Mouse (Mus musculus) ovary, postnatal 36 days (tissue): ENCODE measurements at regions not wholly inside any gene's neighbourhood (a gene's known extent, or its start where the extent isn't known, plus 50 kb on each side); places are given as distances from the start of the nearest gene placed in this dataset.

ENCODE experiments used
- DNase-seq: peaks from one replicate; pipeline ENCODE4 v3.0.0; 2022; ENCODE audit warnings: low spot score, mixed read lengths

DNA sequence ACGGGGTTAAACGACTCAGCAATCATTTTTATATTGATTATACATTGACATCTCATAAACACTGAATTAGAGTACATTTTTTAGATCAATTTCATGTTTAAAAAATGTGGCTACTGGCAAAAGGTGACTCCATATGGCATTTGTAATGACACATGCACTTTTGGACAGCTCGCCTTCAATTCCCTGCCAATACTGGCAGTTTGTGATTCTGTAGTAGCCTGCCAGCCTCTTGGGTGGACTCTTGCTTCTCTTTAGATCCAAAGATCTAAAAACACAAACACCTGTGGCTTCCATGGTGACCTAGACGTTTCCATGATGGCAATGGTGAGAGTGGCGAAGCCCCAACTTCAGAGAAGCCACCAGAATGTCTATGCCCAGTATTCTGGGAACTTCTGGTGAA is 83.1 kb upstream of the Pcdh8 start:
- DNase-seq: no peak

DNA sequence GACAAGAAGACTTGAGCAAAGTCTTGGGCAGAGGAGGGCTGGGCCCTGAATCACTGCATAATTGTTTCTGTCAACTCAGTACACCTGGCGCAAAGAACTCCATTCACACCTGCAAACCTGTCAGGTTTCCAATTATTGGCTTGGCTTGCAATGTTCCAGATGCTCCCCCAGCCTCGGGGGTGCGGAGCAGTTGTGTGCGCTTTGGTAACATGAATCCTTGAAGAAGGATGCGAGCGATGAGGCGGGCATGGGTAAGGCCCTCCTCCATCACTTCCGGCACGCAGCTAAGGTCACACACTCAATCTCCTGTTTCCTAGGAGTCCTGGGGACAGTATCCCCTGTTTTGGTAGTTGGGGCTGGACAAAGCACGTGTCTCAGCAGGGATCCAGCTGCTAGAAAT is 81.6 kb upstream of the Pcdh8 start:
- DNase-seq: no peak

DNA sequence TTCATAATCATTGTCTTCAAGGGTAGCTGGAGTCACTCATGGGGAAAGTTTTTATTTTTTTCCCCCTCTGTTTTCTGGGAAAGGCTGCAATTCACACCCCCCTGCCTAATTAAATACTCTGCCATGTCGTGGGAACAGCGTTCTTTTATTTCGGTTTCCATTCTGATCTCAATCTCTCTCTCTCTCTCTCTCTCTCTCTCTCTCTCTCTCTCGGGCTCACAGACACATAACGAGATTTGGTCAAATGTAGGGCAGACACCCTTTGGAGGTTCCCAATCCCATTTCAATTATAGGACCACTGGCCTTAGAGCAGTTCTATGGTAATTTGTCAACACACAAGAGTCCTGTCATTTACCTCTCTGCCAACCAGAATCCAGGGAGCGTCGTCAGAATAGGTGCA is 80.7 kb upstream of the Pcdh8 start:
- no peak for DNase-seq

DNA sequence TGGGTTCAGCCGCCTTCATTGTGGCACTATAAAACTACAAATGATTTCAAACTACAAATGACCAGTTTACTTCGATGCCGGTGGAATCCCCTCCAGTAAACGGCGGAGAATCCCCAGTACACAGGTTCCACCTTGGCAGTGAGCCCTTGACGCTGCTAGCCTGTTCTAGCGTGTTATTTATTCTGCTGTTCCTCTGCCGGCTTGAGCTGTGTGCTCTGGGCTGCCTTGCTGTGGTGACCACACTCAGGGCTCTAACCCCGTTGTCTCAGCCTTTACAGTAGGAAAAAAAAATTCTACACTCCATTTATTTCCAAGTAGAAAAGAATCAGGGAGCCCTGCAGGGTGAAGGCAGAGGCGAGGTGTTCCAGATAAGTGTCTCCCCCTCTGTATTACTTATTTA is 80.1 kb upstream of the Pcdh8 start:
- no peak for DNase-seq

DNA sequence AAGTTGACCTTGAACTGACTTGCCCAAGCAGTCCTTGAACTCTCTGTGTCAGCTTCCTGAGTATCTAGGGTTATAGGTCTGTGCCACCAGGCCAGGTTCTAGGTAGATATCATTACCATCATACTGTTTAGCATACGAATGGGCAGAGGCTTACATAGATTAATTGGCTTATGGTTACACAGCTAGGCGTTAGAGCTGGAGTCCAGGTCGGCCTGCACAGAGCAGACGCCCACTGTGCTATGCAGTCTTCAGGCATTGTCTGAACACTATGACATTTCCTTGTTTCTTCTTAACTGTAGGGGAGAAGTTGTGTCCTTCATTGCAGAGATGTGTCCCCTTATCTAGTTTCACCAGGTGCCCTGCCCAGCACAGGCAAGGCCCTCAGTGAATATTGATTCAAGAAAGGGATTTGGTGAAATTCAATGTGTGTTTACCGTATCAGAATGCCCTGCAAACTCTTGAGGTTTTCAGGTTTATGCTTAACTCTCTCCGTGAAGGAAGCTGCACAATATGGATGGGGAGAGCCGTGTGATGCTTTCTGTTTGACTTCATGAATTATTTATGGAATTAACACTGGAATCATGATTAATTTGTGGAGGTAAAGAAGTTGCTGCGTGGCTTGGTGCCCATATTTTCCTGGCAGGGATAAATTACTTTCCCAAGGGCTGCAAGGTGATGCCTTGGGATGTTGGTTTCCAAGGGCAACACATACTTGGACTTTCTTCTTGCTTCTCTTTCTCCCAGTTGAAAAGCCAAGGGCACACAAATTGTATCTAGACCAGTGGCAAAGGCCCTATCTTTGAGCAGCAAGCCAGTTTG is 78.7 kb upstream of the Pcdh8 start:
- no peak for DNase-seq

DNA sequence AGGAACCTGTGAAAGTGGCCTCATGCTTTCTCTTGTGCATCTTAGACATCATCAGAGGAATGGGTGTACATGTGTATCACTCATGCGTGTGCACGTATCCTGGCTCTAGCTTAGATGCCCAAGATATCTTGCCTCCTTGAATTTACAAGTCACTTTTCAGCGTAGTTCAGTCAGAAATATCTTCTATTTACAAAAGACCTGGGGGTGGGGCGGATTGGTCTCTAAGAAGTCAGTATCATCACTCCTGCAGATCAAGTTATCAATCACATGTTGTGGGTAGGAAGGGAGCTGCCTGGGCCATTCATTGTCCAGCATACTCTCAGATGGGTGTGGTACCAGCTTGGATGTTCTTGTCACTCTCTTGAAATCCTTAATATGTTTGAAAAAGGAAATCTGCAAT is 77.0 kb upstream of the Pcdh8 start:
- no peak for DNase-seq

DNA sequence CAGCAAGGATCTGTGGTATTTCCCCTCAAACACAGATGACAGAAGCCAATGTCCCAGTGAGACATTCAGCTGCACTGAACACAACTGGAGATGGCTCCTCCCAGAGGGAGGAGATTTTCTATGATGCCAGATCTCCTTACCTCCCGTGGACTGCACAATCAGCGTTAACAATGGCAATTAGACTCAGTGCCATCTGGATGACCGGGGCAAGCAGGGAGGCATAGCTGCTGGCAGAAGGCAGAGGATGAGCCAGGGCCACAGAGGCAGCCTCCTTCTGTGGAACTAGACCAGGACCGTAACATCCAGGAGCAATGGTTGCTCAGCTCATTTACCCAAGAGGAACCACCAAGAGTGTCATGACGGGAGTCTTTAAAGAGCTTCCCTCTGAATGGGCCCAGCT is 73.2 kb upstream of the Pcdh8 start:
- no peak for DNase-seq

DNA sequence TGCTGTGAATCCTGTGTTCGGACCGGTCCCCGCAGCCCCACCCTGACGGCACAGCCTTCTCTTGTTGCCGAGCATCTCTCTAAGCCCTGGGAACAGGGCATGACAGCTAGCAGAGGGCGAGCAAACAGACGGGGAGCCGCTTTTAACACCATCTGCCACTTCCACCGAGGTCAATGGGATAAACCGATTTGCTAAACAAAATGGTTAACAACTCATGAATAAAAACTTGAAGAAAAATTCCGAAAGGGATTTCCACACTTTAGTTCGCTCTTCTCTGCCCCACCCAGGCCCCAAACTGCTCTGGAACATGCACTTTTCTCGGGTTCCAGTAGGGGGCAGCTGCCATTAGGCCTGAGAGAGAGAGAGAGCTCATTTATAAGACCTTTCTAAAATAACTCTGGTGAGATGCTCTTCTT is 72.0 kb upstream of the Pcdh8 start:
- DNase-seq: peak; percentile 13

DNA sequence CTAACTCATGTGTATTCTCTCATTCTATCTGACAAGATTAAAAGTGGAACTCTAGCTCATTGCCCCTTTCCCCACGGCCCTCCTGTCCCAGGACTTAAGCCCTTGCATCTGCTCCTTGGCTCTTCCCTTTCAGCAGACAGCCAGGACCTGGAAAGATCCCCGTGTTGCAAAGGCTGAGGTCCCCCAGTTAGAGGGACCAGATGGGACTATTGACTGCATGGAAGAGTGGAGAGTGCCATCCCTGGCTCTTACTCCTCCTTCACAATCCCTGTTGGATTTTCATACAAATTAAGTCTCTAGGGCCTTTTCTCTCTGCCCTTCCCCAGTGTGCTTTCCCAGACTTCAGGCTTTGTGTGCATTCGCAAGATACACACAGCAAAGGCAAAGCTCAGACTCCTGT is 71.6 kb upstream of the Pcdh8 start:
- no peak for DNase-seq

DNA sequence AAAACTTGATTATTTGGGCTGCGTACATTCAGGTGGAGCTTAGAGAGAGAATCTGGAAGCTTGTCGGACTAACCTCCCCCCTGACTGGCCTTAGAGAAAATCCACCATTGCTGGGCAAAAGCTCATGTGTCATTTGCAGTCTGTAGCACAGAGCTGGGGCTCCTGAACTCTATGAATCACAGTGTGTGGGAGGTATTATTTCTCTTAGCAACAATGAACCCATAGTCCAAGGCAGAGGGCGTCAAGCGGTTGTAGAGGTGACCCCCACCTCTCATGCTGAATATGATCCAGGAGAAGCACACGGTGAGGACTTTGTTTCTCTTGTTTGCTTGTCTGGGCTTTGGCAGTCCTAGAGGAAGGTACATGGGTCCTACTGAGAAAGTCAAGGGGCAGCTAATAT is 66.0 kb upstream of the Pcdh8 start:
- DNase-seq: no peak

DNA sequence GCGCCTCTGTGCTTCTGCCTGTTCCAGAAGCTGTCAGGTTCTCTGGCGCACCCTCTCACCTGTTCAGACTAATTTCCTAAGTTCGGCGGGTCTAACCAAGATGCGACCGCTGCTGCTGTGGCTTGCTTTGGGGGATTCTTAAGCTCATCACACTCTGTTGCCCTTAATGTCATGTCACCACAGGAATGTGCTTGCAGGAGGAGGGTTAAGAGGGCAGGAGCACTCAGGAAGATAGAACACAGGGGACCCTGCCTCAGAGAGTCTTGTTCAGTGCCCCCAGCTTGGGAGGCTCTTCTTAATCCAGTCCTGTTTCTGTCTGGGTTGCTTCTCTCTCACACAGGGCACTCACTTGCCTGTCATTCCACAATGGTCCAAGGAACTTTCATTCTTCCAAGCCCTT is 65.1 kb upstream of the Pcdh8 start:
- DNase-seq: no peak

DNA sequence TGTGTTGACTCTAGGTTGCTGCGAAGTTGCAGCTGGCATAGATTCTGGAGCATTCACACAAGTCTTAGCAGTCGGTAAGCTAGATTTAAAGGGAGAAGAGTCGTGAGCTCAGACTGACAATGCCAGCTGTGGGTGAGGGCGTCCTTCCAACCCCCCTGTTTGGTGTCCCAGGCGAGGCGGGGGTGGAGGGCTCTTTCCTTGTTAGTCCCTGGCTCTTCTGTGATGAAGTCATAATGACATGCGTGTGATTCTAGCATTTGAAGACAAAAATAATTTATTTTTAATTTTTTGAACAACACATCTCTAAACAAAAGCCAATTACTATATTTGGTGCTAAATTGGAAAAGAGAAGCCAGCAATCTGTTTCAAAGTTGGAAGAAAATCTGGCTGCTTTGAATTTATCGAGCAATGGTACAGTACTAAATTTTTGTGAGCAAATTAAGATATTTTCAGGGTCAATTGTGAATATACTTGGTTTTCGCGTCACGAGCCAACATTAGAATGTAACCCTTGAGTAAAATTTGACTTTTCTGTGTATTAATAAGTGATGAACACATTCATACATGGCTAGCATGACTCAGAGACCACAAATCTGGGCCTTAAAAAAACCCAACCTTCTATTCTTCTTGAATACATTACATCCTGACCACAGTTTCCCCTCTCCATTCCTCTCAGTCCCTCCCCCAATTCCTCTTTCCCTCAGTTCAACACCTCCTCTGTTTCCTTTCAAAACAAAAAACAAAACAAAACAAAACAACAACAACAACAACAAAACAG is 53.7 kb upstream of the Pcdh8 start:
- DNase-seq: no peak

DNA sequence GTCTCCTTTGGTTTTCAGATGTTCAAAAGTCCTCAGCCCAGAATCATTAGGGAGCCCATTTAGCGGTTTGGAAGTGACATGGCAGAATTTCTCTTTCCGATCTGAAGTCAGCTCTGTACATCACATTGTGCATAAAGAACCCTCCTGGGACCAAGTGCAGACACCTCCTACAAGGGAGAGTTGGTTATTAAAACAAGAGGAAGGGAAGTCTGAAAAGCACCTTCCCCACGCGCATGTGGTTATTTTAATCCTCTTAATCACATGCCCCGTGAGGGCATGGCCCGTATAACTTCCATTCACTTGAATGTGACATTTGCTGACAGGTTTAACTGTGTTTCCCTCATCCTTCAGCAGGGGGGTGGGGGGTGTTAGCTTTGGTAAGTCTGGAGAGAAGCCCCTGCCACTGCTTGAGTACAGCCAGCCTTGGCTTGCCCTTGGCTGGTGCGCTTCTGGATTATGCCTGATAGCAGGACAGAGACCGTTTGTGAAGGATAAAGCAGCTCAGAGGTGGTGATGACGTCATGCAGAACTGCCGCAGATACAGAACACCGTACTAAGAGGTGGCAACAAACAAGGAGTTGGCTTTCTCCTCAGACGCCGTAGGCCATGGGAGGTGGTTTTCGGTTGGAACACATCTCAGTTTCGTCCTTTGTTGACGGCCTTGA is 51.5 kb upstream of the Pcdh8 start:
- peak; percentile 4 for DNase-seq

DNA sequence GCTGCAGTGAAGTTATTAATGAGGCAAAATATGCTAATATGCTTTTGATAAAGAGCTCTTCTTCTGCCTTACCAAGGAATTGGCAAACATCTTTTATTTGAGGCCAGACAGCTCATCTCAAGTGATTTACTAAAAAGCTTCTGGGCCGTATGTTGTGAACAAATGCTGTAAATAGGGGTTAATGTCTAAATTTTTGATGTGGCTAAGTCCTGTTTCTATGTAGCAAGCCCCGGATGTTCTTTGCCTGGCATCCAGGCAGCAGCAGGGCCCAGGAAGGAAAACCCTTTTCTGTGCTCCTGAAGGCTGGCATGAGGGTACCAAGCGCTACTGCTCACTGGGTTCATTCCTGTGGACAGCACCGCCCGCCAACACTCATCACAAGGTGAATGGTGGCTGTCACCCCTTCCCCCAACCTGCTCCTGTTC is 50.9 kb upstream of the Pcdh8 start:
- DNase-seq: no peak

DNA sequence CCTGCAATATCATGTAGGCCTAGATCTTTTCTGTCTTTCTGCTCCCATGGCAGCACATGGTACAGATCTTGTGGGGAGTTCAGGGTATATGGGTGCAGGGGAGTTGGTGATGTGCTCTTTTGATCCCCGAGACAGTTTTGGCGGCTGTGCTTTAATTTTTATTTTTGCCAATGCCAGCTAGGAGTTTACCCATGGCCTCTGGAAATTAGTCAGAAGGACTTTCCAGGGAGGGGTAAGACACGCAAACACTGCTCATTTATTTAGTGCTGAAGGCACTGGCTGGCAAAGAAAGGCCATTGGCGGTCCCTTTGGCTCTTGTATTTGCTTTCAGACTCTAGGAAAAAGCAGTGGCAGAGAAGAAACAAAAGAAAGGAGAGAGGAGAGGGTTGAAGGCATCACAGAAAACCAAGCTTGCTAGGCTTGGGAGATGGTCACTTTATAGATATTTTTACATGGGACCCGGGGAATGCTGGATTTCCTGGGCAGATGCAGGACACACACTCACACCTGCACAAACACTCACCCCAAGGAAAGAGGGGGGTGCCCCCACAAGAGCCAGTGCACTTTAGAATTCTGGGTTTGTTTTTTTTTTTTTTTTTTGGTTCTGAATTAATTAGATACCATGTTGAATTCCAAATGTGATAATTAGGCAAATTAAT is 50.4 kb upstream of the Pcdh8 start:
- DNase-seq: no peak
